Mouse (Mus musculus) limb, embryonic 14.5 days (tissue): ENCODE results near the gene Lrrc55. TPM values are rescaled to one million over a fixed set of nuclear protein-coding genes. Genes with fewer than 3 reads are reported as not detected.
"Not testable (repeated sequence)": the region's sequence is repeated elsewhere in the genome, so short reads cannot be mapped to it uniquely, and the experiment has no call there.

Experiments used
- ATAC-seq: fragments of 200-750 bp; cut with Nextera tagmentation; 2 replicates; pipeline ENCODE4 v1.8.0; 2017; ENCODE audit warnings: low read depth, moderate number of reproducible peaks, moderate TSS enrichment; ENCODE audit not compliant: low FRiP score
- DNase-seq: peaks from one replicate; pipeline ENCODE4 v3.0.0-alpha.2; 2015; ENCODE audit warnings: low spot score
- H3K27ac ChIP-seq: fragments of 300-500 bp; sonication (generic); replicated peaks from 2 replicates; pipeline ENCODE4 v1.5.1; 2014; ENCODE audit warnings: low read depth, mild to moderate bottlenecking, low read length, moderate library complexity, mixed read lengths
- H3K27me3 ChIP-seq: fragments of 300-500 bp; sonication (generic); 2 replicates; pipeline ENCODE4 v1.6.1; 2014; ENCODE audit warnings: low read length, mixed read lengths; ENCODE audit not compliant: control insufficient read depth, insufficient read depth
- H3K36me3 ChIP-seq: fragments of 300-500 bp; sonication (generic); 2 replicates; pipeline ENCODE4 v1.6.1; 2014; ENCODE audit warnings: mild to moderate bottlenecking, low read length, moderate library complexity, mixed read lengths; ENCODE audit not compliant: control insufficient read depth, insufficient read depth
- H3K4me1 ChIP-seq: fragments of 300-500 bp; sonication (generic); 2 replicates; pipeline ENCODE4 v1.6.1; 2014; ENCODE audit warnings: antibody characterized with exemption, low read length, mixed read lengths; ENCODE audit not compliant: control insufficient read depth, insufficient read depth
- H3K4me2 ChIP-seq: fragments of 300-500 bp; sonication (generic); replicated peaks from 2 replicates; pipeline ENCODE4 v1.6.1; 2014; ENCODE audit warnings: low read depth, mild to moderate bottlenecking, low read length, moderate library complexity; ENCODE audit not compliant: severe bottlenecking
- H3K4me3 ChIP-seq: fragments of 300-500 bp; sonication (generic); replicated peaks from 2 replicates; pipeline ENCODE4 v1.5.1; 2014; ENCODE audit warnings: low read length
- H3K9ac ChIP-seq: fragments of 300-500 bp; sonication (generic); 2 replicates; pipeline ENCODE4 v1.6.1; 2014; ENCODE audit warnings: mild to moderate bottlenecking, low read depth, low read length, moderate library complexity; ENCODE audit not compliant: severe bottlenecking
- H3K9me3 ChIP-seq: fragments of 300-500 bp; sonication (generic); 2 replicates; pipeline ENCODE4 v1.6.1; 2016; ENCODE audit warnings: low read length; ENCODE audit not compliant: control insufficient read depth
- POLR2A ChIP-seq: fragments of 200-500 bp; IDR thresholded peaks from 2 replicates; pipeline ENCODE4 v1.8.0; 2012; ENCODE audit warnings: inconsistent platforms, mild to moderate bottlenecking, moderate library complexity, borderline replicate concordance; ENCODE audit not compliant: insufficient read depth, insufficient read length; ENCODE audit errors: extremely low read depth
- WGBS: fragments of 180-500 bp; shearing (Covaris S2); extraction: QIAGEN DNeasy Blood & Tissue Kit; methylation state at CpG from one replicate; pipeline ENCODE4 v1.1.7; 2014; 5-methylcytosine and 5-hydroxymethylcytosine counted together
- polyA plus RNA-seq, 2 experiments: library from polyadenylated mRNA; depleted of rRNA in 1 of 2; stranded (reverse) in 1 of 2; unstranded in 1 of 2; fragments of >200 nt; fragmentation: Nextera tagmentation in 1 of 2; extraction: Ambion mirVana in 1 of 2; gene quantifications; 2 replicates each; pipeline versions ENCODE4 v1.2.1 to v1.2.3; 2012 to 2014

Gene Lrrc55
- polyA plus RNA-seq (2012; rRNA removed) (1.3 and 1.7 TPM in 2 replicates), polyA plus RNA-seq (2014; fragmentation: Nextera tagmentation; extraction: Ambion mirVana) (0.91 and 1.0 TPM in 2 replicates)

DNA sequence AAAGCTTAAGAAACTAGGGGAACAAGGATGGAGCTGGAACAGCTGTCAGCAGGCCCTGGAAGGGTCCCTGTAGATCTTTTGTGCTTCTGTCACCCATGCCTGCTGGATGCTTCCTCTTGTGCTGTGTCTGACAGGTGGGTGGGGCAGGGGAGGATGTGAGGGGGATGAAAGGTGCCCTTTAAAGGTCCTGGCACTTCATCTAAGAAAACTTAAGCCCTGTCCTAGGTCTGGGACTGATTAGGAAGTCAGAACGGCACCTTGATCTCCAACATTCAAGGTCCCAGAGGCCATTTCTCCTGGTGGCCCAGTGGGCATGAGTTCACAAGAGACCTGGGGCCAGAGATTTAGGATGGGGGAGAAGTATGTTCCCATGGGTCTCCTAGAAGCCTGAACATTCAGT, at the start of gene Lrrc55:
Gene Lrrc55, minus strand, starts transcription at position 297 of the 400 bp plus-strand sequence.
- Histone ChIP-seq H3K4me1 (no peaks in the 10 kb centered on the region), H3K27me3 (peaks cover 9% of the 10 kb centered on the region; the same call in 1 of the 2 replicates), H3K27ac (no peak within 1 kb of the TSS), H3K4me2 (peak within 1 kb of the TSS; percentile 47), H3K9ac (peak within 1 kb of the TSS; percentile 28; the same call in 1 of the 2 replicates), H3K36me3 (no peaks in the 10 kb centered on the region), H3K4me3 (peak within 1 kb of the TSS; percentile 28; the same call in 1 of the 2 replicates), H3K9me3 (no peaks in the 10 kb centered on the region)
- no peak for TF ChIP-seq POLR2A
- DNase-seq (no peak), ATAC-seq (no peak)
- 56% methylated on average over 1 of the region's 1 CpGs for WGBS

DNA sequence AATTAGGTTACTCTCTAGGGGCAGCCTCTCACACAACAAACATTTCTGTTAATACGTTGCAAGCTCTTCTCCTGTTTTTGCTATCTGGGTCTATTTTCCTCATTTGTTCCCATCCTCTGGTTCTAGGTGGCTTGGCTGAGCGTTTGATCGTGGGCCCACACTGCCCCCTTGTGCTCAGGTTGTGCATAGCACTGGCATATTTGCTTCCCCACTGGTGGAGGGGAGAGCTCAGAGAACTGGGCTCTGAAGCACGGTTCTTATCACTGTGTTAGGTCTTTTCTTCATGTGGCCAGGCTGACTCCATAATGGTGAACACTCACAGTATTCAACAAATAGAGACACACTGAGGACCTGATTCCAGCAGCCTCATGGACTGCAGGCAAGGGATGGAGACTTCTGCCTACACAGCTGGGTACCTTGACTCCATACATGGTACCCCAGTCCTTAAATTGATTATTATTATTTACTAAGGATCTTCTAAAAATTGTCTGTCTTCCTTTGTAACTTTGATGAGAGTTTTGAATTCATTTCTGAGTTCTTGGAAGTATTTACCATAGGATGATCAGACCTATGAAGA, 49.6 kb upstream of the Lrrc55 start:
- ATAC-seq (0 out of 2 replicates have a peak, but pooled peaks have one; percentile 26), DNase-seq (peak; percentile 56)
- TF ChIP-seq POLR2A, result no peak
- Histone ChIP-seq H3K4me1 (no peaks in the 10 kb centered on the region), H3K36me3 (no peaks in the 10 kb centered on the region), H3K27ac (no peak overlapping the region), H3K9me3 (no peaks in the 10 kb centered on the region), H3K27me3 (no peaks in the 10 kb centered on the region), H3K9ac (no peak overlapping the region), H3K4me2 (no peak overlapping the region), H3K4me3 (no peak overlapping the region)
- 3% methylated on average over 4 of the region's 4 CpGs for WGBS

DNA sequence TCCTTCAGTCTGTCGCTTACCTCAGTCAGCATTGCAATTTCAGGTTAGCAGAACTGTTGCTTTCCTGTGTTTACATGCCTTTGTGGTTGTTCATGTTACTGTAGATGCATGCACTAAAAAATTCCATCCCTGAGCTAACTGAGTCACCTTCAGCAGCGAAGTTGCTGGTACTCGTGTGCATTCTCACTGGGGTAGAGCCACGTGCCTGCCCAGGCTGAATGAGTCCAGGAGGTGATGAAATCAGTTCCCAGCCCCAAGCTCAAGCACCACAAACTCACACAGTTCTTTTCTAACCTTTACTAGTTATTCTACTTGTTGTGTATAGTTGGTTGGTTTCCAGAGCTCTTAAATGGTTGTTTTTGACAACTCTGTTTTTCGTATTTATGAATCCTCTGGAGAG, 48.7 kb upstream of the Lrrc55 start:
- Histone ChIP-seq H3K4me1 (no peaks in the 10 kb centered on the region), H3K4me3 (no peak overlapping the region)
- ATAC-seq, result no peak

DNA sequence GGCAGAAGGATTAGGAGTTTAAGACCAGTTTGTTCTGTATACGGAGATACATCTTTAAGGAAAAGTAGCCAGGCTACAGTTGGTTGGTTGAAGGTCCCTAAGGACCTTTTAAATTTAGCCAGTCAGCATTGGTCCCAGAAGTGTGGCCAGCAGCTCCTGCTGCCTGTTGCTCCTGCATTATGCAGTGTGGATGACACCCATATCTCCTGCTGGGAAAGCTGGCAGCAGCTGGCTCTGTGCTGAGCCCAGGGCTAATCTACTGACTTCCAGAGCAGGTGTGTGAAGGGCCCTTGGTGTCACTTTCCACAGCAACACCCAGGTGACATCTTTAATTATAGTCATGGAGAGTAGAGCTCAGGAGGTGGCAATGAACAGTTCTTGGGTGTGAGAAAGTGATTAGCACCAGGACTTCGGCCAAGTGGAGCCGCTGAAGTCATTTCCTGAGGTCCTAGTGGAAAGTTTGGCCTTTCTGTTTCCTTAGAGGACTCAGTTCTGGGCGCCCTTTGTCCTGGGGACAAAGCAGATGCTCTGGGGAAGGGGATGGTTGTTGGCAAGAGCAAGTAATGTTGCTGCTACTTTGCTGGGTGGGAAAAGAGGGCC, 41.2 kb upstream of the Lrrc55 start:
- no peaks in the 10 kb centered on the region for H3K9me3 ChIP-seq
- H3K4me1 ChIP-seq, result no peaks in the 10 kb centered on the region
- H3K9ac ChIP-seq, result no peak overlapping the region
- H3K36me3 ChIP-seq, result no peaks in the 10 kb centered on the region
- H3K27ac ChIP-seq, result no peak overlapping the region
- no peak overlapping the region for H3K4me3 ChIP-seq
- H3K27me3 ChIP-seq, result no peaks in the 10 kb centered on the region
- no peak overlapping the region for H3K4me2 ChIP-seq
- no peak for ATAC-seq
- DNase-seq, result no peak
- WGBS, result 29% methylated on average over 4 of the region's 4 CpGs
- no peak for TF ChIP-seq POLR2A

More for the DNA sequence above, 48.7 kb upstream of the Lrrc55 start:
- H3K9ac ChIP-seq, result no peak overlapping the region
- DNase-seq, result no peak
- no peaks in the 10 kb centered on the region for H3K9me3 ChIP-seq
- no peaks in the 10 kb centered on the region for H3K36me3 ChIP-seq
- WGBS, result 55% methylated on average over 5 of the region's 5 CpGs
- H3K27me3 ChIP-seq, result no peaks in the 10 kb centered on the region
- no peak overlapping the region for H3K27ac ChIP-seq
- no peak overlapping the region for H3K4me2 ChIP-seq
- TF ChIP-seq POLR2A, result no peak

DNA sequence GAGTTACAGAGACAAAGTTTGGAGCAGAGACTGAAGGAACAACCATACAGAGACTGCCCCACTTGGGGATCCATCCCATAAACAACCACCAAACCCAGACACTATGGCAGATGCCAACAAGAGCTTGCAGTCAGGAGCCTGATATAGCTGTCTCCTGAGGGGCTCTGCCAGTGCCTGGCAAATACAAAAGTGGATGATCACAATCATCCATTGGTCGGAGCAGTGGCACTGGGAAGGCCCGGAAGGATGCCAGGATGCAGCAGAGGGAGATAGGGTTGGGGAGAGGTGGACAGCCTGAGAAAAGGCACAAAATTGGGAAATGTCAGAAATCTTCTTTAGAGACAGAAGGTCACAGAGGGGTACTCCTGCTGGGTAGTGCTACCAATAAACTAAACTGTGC, 40.2 kb upstream of the Lrrc55 start:
- DNase-seq, H3K9ac ChIP-seq, H3K4me2 ChIP-seq, H3K9me3 ChIP-seq, ATAC-seq, H3K4me3 ChIP-seq, H3K27me3 ChIP-seq, H3K36me3 ChIP-seq, H3K4me1 ChIP-seq, H3K27ac ChIP-seq: not testable (repeated sequence)
- 84% methylated on average over 2 of the region's 2 CpGs for WGBS
